ENCODE assay signal across 23 mouse cellular contexts in genomic region chr6:30299116-30299515, GRCm38 (mm10). TPM values are rescaled to one million over a fixed set of nuclear protein-coding genes. Genes with fewer than 3 reads are reported as not detected.
DNase-seq lines count a peak whose midpoint lies in the region; ATAC-seq and TF ChIP-seq lines count a peak whose summit lies in the region.
"Had no signal": no experiment of that assay in that cellular context is flagged by ENCODE, and none has a peak within 500 bp of the region (broad histone marks: within the 10 kb centered on the region; RNA-seq: fewer than 3 reads in every experiment).

No protein-coding gene starts in this region.

- H3K36me3 ChIP-seq in embryonic facial prominence, embryonic 15.5 days = peaks cover 18% of the 10 kb centered on the region; the same call in 1 of the 2 replicates
- H3K36me3 ChIP-seq in embryonic facial prominence, embryonic 10.5 days (replicated peaks) = peaks cover 43% of the 10 kb centered on the region
- H3K36me3 ChIP-seq in kidney, embryonic 14.5 days (ENCODE audit: control insufficient read depth, insufficient read depth, low read length) = peaks cover 10% of the 10 kb centered on the region; the same call in 1 of the 2 replicates
- H3K36me3 ChIP-seq in midbrain, embryonic 11.5 days (ENCODE audit: control insufficient read depth, insufficient read depth, low read length) = no peaks in the 10 kb centered on the region
- peaks cover 31% of the 10 kb centered on the region; the same call in 1 of the 2 replicates for H3K36me3 ChIP-seq in midbrain, embryonic 13.5 days

- WGBS in embryonic facial prominence, embryonic 15.5 days = 59% methylated on average over 1 of the region's 1 CpGs
- WGBS in embryonic facial prominence, embryonic 10.5 days = 69% methylated on average over 1 of the region's 1 CpGs
- WGBS in kidney, embryonic 14.5 days = 51% methylated on average over 1 of the region's 1 CpGs
- WGBS in midbrain, embryonic 11.5 days = 79% methylated on average over 1 of the region's 1 CpGs
- 86% methylated on average over 1 of the region's 1 CpGs for WGBS in midbrain, embryonic 13.5 days

- no peak overlapping the region for H3K4me3 ChIP-seq in embryonic facial prominence, embryonic 15.5 days (replicated peaks)
- no peak overlapping the region for H3K4me3 ChIP-seq in embryonic facial prominence, embryonic 10.5 days
- H3K4me3 ChIP-seq in kidney, embryonic 14.5 days (ENCODE audit: low read length) = no peak overlapping the region
- H3K4me3 ChIP-seq in midbrain, embryonic 11.5 days (ENCODE audit: low read depth, low read length) = no peak overlapping the region
- no peak overlapping the region for H3K4me3 ChIP-seq in midbrain, embryonic 13.5 days (replicated peaks)
- no peak overlapping the region for H3K4me3 ChIP-seq in left cerebral cortex, adult 2 months
- H3K4me3 ChIP-seq: forebrain, embryonic 10.5 days; limb, embryonic 13.5 days; midbrain, embryonic 15.5 days; neural tube, embryonic 12.5 days had no signal

- H3K9me3 ChIP-seq in embryonic facial prominence, embryonic 15.5 days (replicated peaks) = no peaks in the 10 kb centered on the region
- no peaks in the 10 kb centered on the region for H3K9me3 ChIP-seq in embryonic facial prominence, embryonic 10.5 days
- H3K9me3 ChIP-seq in kidney, embryonic 14.5 days (ENCODE audit: control insufficient read depth, low read length) = no peaks in the 10 kb centered on the region
- no peaks in the 10 kb centered on the region for H3K9me3 ChIP-seq in midbrain, embryonic 11.5 days (ENCODE audit: control insufficient read depth, low read length)
- H3K9me3 ChIP-seq in midbrain, embryonic 13.5 days = no peaks in the 10 kb centered on the region
- H3K9me3 ChIP-seq: forebrain, embryonic 10.5 days; hindbrain, embryonic 15.5 days; limb, embryonic 13.5 days; midbrain, embryonic 15.5 days; neural tube, embryonic 12.5 days had no signal

- H3K9ac ChIP-seq in embryonic facial prominence, embryonic 15.5 days = no peak overlapping the region
- no peak overlapping the region for H3K9ac ChIP-seq in kidney, embryonic 14.5 days (ENCODE audit: low read depth, low read length)
- H3K9ac ChIP-seq in midbrain, embryonic 11.5 days (ENCODE audit: low read length) = no peak overlapping the region
- H3K9ac ChIP-seq in midbrain, embryonic 13.5 days (replicated peaks) = no peak overlapping the region
- H3K9ac ChIP-seq: forebrain, postnatal 0 days; hindbrain, embryonic 15.5 days; limb, embryonic 13.5 days; midbrain, embryonic 15.5 days; neural tube, embryonic 12.5 days had no signal

- no peak for TF ChIP-seq CTCF in left cerebral cortex, adult 2 months (IDR thresholded peaks at IDR 0.05)

- ATAC-seq in embryonic facial prominence, embryonic 15.5 days (ENCODE audit: insufficient number of reproducible peaks, low FRiP score, low TSS enrichment, low read depth) = no peak
- ATAC-seq in kidney, embryonic 14.5 days (ENCODE audit: low FRiP score, low TSS enrichment) = no peak
- ATAC-seq in midbrain, embryonic 11.5 days (ENCODE audit: low FRiP score) = no peak
- ATAC-seq in midbrain, embryonic 13.5 days = no peak
- ATAC-seq: CD4-positive, CD25-positive, alpha-beta regulatory T cell, adult 4 months; forebrain, postnatal 0 days; intestine, embryonic 16.5 days; midbrain, embryonic 15.5 days had no signal

- no peak for DNase-seq in embryonic facial prominence, embryonic 10.5 days (ENCODE audit: low spot score)
- DNase-seq in kidney, postnatal 10 days = no peak
- DNase-seq in midbrain, embryonic 11.5 days (ENCODE audit: low spot score, missing footprints) = peak; percentile 12
- DNase-seq in left cerebral cortex, adult 2 months (ENCODE audit: extremely low spot score in 1 of 2, low spot score in 2 of 2) = no peak
- DNase-seq in left cerebral cortex, postnatal 25 days (ENCODE audit: low spot score in 2 of 2) = no peak
- DNase-seq: adrenal gland, postnatal 14 days; cerebellum, adult 2 months; forebrain, postnatal 0 days; gastrocnemius, postnatal 36 days; layer of hippocampus, postnatal 36 days; lung, adult 2 months; right cerebral cortex, postnatal 25 days; spleen, adult 18-20 months had no signal

- no peak overlapping the region for H3K4me2 ChIP-seq in embryonic facial prominence, embryonic 15.5 days (replicated peaks)
- H3K4me2 ChIP-seq in kidney, embryonic 14.5 days (replicated peaks; ENCODE audit: low read depth, low read length) = no peak overlapping the region
- H3K4me2 ChIP-seq in midbrain, embryonic 11.5 days = no peak overlapping the region
- H3K4me2 ChIP-seq in midbrain, embryonic 13.5 days (replicated peaks) = no peak overlapping the region

- peaks cover 27% of the 10 kb centered on the region for H3K4me1 ChIP-seq in embryonic facial prominence, embryonic 15.5 days
- H3K4me1 ChIP-seq in embryonic facial prominence, embryonic 10.5 days = peaks cover 41% of the 10 kb centered on the region
- H3K4me1 ChIP-seq in kidney, embryonic 14.5 days (ENCODE audit: control insufficient read depth, insufficient read depth, low read length) = peaks cover 31% of the 10 kb centered on the region
- H3K4me1 ChIP-seq in midbrain, embryonic 11.5 days (ENCODE audit: control insufficient read depth, insufficient read depth, low read length) = peaks cover 30% of the 10 kb centered on the region
- peaks cover 49% of the 10 kb centered on the region for H3K4me1 ChIP-seq in midbrain, embryonic 13.5 days (replicated peaks)

- H3K27ac ChIP-seq in embryonic facial prominence, embryonic 15.5 days (replicated peaks) = 0 out of 2 replicates have a peak overlapping the region, but pooled peaks have one; percentile 22
- no peak overlapping the region for H3K27ac ChIP-seq in embryonic facial prominence, embryonic 10.5 days (replicated peaks)
- H3K27ac ChIP-seq in kidney, embryonic 14.5 days (ENCODE audit: low read depth, low read length) = peak overlapping the region; percentile 30; the same call in 1 of the 2 replicates
- no peak overlapping the region for H3K27ac ChIP-seq in midbrain, embryonic 11.5 days (ENCODE audit: low read depth, low read length)
- no peak overlapping the region for H3K27ac ChIP-seq in midbrain, embryonic 13.5 days
- H3K27ac ChIP-seq in left cerebral cortex, adult 2 months = no peak overlapping the region
- H3K27ac ChIP-seq: forebrain, embryonic 10.5 days; hindbrain, embryonic 15.5 days; limb, embryonic 13.5 days; neural tube, embryonic 12.5 days had no signal

- intact Hi-C loops in left cerebral cortex, adult 2 months (cut with DNase I) = no loop called here
- intact Hi-C loops in left cerebral cortex, postnatal 25 days (cut with DNase I) = no loop called here

- H3K27me3 ChIP-seq in embryonic facial prominence, embryonic 15.5 days = no peaks in the 10 kb centered on the region
- no peaks in the 10 kb centered on the region for H3K27me3 ChIP-seq in embryonic facial prominence, embryonic 10.5 days (replicated peaks; ENCODE audit: low read depth, poor library complexity, severe bottlenecking)
- no peaks in the 10 kb centered on the region for H3K27me3 ChIP-seq in kidney, embryonic 14.5 days (ENCODE audit: control insufficient read depth, insufficient read depth, low read length)
- no peaks in the 10 kb centered on the region for H3K27me3 ChIP-seq in midbrain, embryonic 11.5 days (ENCODE audit: control insufficient read depth, insufficient read depth, low read length)
- no peaks in the 10 kb centered on the region for H3K27me3 ChIP-seq in midbrain, embryonic 13.5 days
- H3K27me3 ChIP-seq: hindbrain, embryonic 15.5 days; limb, embryonic 13.5 days; midbrain, embryonic 15.5 days; neural tube, embryonic 12.5 days had no signal

RNA-seq across cellular contexts. Expression of gene Ube2h, which starts 5.2 kb away (rescaled TPM):
- 46.6 and 46.9 TPM in 2 replicates for polyA plus RNA-seq in embryonic facial prominence, embryonic 15.5 days (2015; fragmentation: Nextera tagmentation; extraction: Ambion mirVana)
- polyA plus RNA-seq in embryonic facial prominence, embryonic 10.5 days (2016; fragmentation: Nextera tagmentation; extraction: Ambion mirVana) = 34.0 and 35.4 TPM in 2 replicates
- polyA plus RNA-seq in kidney, embryonic 14.5 days (2014; fragmentation: Nextera tagmentation; extraction: Ambion mirVana) = 45.7 and 68.1 TPM in 2 replicates
- 52.3 and 53.6 TPM in 2 replicates for polyA plus RNA-seq in midbrain, embryonic 11.5 days (2014; fragmentation: Nextera tagmentation; extraction: Ambion mirVana)
- 57.6 and 66.0 TPM in 2 replicates for polyA plus RNA-seq in midbrain, embryonic 13.5 days (2015; fragmentation: Nextera tagmentation; extraction: Ambion mirVana)
- 10 to 100 TPM; 90.5 to 92.1 TPM for total RNA-seq in left cerebral cortex, adult 2 months (2021)
- 10 to 100 TPM; 90.5 to 94.2 TPM for total RNA-seq in left cerebral cortex, postnatal 25 days (2021)

Comparison
In these comparisons a context has a peak if more than half of its experiments do, and no peak if none do; other contexts are left out.
1. H3K27ac ChIP-seq: peak in embryonic facial prominence, embryonic 15.5 days (single experiment) and kidney, embryonic 14.5 days (single experiment); none in embryonic facial prominence, embryonic 10.5 days (single experiment), midbrain, embryonic 11.5 days (single experiment), midbrain, embryonic 13.5 days (single experiment) and left cerebral cortex, adult 2 months (single experiment).